Mouse (Mus musculus) adrenal gland, postnatal 0 days (tissue): ENCODE data around the gene Secisbp2l. TPM values are rescaled to one million over a fixed set of nuclear protein-coding genes. Genes with fewer than 3 reads are reported as not detected.

Source experiments
- polyA plus RNA-seq: library from polyadenylated mRNA; unstranded; fragments of >200 nt; fragmentation: Nextera tagmentation; extraction: Ambion mirVana; gene quantifications from 2 replicates; pipeline ENCODE4 v1.2.1, GENCODE M21; 2015

Secisbp2l gene
- polyA plus RNA-seq = 13.4 and 15.5 TPM in 2 replicates

DNA sequence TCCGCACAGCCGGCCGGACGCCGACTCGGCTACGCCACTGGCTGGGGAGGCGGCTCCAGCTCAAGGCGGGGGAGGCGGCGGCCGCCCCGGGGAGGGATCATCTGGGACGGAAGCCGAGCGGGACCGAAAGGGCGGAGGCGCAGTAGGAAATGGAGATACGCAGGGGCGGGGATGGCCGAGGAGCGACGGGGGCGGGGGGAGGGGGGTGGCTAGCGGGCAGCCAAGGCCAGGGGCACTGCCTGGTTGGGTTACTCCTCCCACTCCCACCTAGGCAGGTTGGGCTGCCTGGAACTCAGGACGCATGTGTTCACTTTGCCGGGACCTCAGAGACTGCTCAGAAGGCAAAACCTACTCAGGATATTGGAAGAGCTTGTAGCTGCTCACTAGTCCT lies at the start of gene Secisbp2l:
Secisbp2l (minus strand) TSS at position 152 of the 391 bp plus-strand sequence.

DNA sequence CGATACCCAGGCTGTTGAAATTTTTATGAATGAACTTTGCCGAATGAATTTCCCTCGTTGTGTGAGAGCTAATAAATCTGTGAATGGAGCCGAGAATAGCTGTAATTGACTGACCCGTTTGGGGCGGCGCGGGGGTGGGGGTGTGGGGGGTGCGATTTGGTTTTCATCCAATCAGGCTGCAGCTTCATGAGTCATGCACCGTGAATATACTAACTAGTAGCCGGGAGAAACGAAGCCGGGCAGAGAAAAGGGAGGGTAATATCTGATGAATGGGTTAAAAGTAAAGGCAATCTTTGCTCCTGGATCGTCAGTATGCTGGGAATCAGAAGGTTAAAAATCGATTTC lies 58.6 kb downstream of the Secisbp2l start, which contains the start of gene Shc4:
Shc4 (minus strand) TSS at position 63 of the 345 bp plus-strand sequence.

Other genes with a start within 250 kb of the Secisbp2l start
- gene Cep152, start 157.8 kb downstream of the Secisbp2l start, polyA plus RNA-seq = 1.4 and 1.6 TPM in 2 replicates
- gene Eid1, start 109.8 kb downstream of the Secisbp2l start, polyA plus RNA-seq = 193 and 236 TPM in 2 replicates
- 1.7 and 2.8 TPM in 2 replicates for gene Shc4, start 58.7 kb downstream of the Secisbp2l start, polyA plus RNA-seq
- 35.6 and 59.7 TPM in 2 replicates for gene Galk2, start 76.2 kb upstream of the Secisbp2l start, polyA plus RNA-seq
- 101 and 129 TPM in 2 replicates for gene Cops2, start 76.3 kb upstream of the Secisbp2l start, polyA plus RNA-seq